Mouse (Mus musculus): Measurements from ENCODE around the gene Cblc.

GRCm38 (mm10) chr7:19741329-19742031 lies 55.1 kb downstream of the Cblc start:
- no peak for TF ChIP-seq CTCF (IDR thresholded peaks at IDR 0.05)
- no peak for TF ChIP-seq EP300 (IDR thresholded peaks at IDR 0.05)

Measured in lung, postnatal 0 days (tissue).